12 mouse cellular contexts compared by ENCODE assay signal in genomic region chr7:100824661-100825060, GRCm38 (mm10).
"Had no signal": no experiment of that assay in that cellular context is flagged by ENCODE, and none has a peak within 500 bp of the region (broad histone marks: within the 10 kb centered on the region; RNA-seq: fewer than 3 reads in every experiment).

No protein-coding gene starts in this region.

- DNase-seq: kidney, postnatal 10 days; kidney, postnatal 36 days; layer of hippocampus, postnatal 36 days; liver, embryonic 13.5 days; lung, adult 2 months; lung, postnatal 14 days; retina, postnatal 1 day; right cerebral cortex, postnatal 25 days; thymus, adult 18-20 months; thymus, postnatal 36 days had no signal

- ATAC-seq: midbrain, embryonic 13.5 days; midbrain, embryonic 16.5 days had no signal
